Mouse (Mus musculus) large intestine, adult 2 months (tissue): ENCODE measurements at regions not wholly inside any gene's neighbourhood (a gene's known extent, or its start where the extent isn't known, plus 50 kb on each side); places are given as distances from the start of the nearest gene placed in this dataset.

Experiments used
- DNase-seq: peaks from one replicate; pipeline ENCODE4 v3.0.0-alpha.2; 2012; ENCODE audit warnings: low read depth, low spot score
- WGBS: fragments of 180-500 bp; shearing (Covaris S2); methylation state at CpG from one replicate; pipeline ENCODE4 v1.1.7; 2018; 5-methylcytosine and 5-hydroxymethylcytosine counted together

DNA sequence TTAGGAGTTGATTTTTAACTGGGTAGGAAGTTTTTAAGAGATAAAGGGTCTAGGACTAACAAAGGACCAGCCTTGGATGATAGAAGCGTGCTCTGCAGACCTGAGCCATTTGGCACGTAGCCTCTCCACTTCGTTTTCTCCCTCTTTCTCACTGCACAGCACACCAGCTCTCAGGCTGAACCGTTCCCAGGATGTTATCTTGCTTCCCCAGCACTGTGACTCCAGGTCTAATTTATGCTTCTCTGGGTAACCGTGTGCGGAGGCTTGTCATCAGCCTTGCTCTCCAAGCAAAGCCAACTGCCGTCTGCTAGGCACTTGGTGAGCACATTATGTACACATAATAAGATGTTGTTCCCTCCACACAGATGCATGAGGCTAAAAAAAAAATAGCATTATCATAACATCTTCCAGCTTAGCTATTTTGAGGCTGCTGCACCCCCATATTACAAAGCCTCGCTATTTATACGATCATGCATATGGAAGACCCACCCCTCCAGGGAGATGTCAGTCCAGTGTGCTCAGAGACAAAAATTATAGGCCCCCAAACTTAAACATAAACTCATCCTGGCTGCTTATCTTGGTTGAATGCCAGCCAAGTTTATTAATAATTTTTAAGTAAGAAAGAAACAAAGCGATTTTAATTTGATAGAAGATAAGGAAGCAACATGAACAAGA, 210.3 kb upstream of the Actbl2 start:
- 41% methylated on average over 10 of the region's 10 CpGs for WGBS
- no peak for DNase-seq

- DNase-seq, result no peak
- 43% methylated on average over 6 of the region's 6 CpGs for WGBS
These were observed 204.7 kb upstream of the Actbl2 start for GRCm38 (mm10) chr13:111050097-111050496.

DNA sequence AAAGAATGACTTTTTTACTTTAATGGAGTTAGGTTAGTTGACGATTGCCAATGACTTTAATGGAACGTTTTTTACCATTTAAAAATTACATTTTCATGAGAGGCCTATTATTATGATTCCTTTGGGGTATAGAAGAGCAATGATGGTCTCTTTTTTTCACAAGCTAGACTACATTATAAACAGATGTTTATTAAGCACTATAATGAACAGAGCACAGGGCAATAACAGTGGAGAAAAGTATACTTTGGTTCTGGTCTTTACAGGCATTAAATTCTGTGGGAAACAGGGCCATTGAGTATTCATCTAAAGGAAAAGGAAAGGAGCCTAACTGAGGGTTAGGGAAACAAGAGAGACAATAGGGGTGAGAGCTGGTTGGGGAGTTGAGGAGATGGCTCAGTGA, 199.0 kb upstream of the Actbl2 start:
- no peak for DNase-seq
- WGBS, result 86% methylated on average over 2 of the region's 2 CpGs

- WGBS, result 79% methylated on average over 2 of the region's 2 CpGs
- DNase-seq, result no peak
These were observed 167.1 kb upstream of the Actbl2 start for GRCm38 (mm10) chr13:111087753-111088152.

DNA sequence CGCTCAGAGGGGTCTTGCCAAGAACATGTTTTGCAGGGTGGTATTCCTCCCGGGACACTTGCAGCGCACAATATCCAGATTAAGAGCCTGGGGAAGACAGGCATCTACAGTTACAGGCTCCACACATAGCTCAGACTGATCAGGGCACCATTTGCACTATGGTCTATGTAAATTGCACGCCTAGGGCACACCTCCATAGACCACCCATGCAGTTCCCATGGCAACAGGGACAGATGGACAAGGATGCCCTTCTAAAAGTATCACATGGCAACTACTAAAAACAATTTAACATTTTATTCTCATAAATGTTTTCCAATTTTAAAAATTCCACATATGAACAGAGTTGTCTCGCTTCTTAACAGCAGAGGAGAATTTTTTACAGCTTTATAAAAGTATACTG, 158.7 kb upstream of the Actbl2 start:
- DNase-seq, result no peak
- 89% methylated on average over 5 of the region's 5 CpGs for WGBS

GRCm38 (mm10) chr13:111097336-111097735, 157.5 kb upstream of the Actbl2 start:
- no peak for DNase-seq
- WGBS, result 87% methylated on average over 4 of the region's 4 CpGs

DNA sequence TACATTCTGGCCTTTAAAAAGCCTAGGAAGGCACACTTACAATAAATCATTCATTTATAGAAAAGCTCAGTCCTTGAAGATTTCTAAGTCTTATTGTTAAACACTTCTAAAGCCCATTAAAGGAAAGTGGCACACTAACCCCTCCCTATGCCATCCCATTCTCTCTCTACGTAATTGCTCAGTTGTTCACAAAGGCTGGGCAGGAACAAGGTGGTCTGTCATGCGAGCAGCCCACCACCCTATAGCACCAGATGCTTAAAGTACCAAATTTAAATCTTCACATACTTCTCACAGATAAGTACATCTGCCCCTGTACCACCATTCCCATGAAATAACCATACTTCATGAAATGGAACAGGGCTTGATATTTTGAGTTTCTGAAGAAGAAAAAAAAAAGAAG, 156.1 kb upstream of the Actbl2 start:
- 90% methylated on average over 2 of the region's 2 CpGs for WGBS
- DNase-seq, result no peak

GRCm38 (mm10) chr13:111099252-111099651, 155.6 kb upstream of the Actbl2 start:
- WGBS, result 82% methylated on average over 6 of the region's 6 CpGs
- no peak for DNase-seq

GRCm38 (mm10) chr13:111100448-111100847, 154.4 kb upstream of the Actbl2 start:
- DNase-seq, result no peak
- 67% methylated on average over 1 of the region's 1 CpGs for WGBS

- WGBS, result 81% methylated on average over 4 of the region's 4 CpGs
- DNase-seq, result no peak
These were observed 150.1 kb upstream of the Actbl2 start for GRCm38 (mm10) chr13:111104567-111105219.

GRCm38 (mm10) chr13:111131108-111131507, 123.7 kb upstream of the Actbl2 start:
- no peak for DNase-seq
- 86% methylated on average over 3 of the region's 3 CpGs for WGBS

GRCm38 (mm10) chr13:111136392-111136791, 118.4 kb upstream of the Actbl2 start:
- DNase-seq, result no peak
- WGBS, result 97% methylated on average over 3 of the region's 3 CpGs

- DNase-seq, result no peak
- 40% methylated on average over 7 of the region's 7 CpGs for WGBS
These were observed 111.9 kb upstream of the Actbl2 start for GRCm38 (mm10) chr13:111142757-111143420.

GRCm38 (mm10) chr13:111144721-111145120, 110.1 kb upstream of the Actbl2 start:
- WGBS, result 23% methylated on average over 3 of the region's 3 CpGs
- DNase-seq, result no peak

- no peak for DNase-seq
- 64% methylated on average over 14 of the region's 14 CpGs for WGBS
These were observed 96.7 kb upstream of the Actbl2 start for GRCm38 (mm10) chr13:111157921-111158638.

GRCm38 (mm10) chr13:111159498-111159897, 95.3 kb upstream of the Actbl2 start:
- no peak for DNase-seq

GRCm38 (mm10) chr13:111165538-111165937, 89.3 kb upstream of the Actbl2 start:
- 33% methylated on average over 2 of the region's 2 CpGs for WGBS
- DNase-seq, result peak; percentile 39

GRCm38 (mm10) chr13:111170269-111171165, 84.3 kb upstream of the Actbl2 start:
- DNase-seq, result no peak
- WGBS, result 95% methylated on average over 5 of the region's 5 CpGs

- WGBS, result 81% methylated on average over 6 of the region's 6 CpGs
- no peak for DNase-seq
These were observed 75.6 kb upstream of the Actbl2 start for GRCm38 (mm10) chr13:111179186-111179585.
